Mouse (Mus musculus): ENCODE data around the gene Cdiptos. TPM values are rescaled to one million over a fixed set of nuclear protein-coding genes. Genes with fewer than 3 reads are reported as not detected.

Cdiptos gene
- polyA plus RNA-seq, 1 experiment: 2.4 TPM

GRCm38 (mm10) chr7:127003620-127004019, 27.7 kb upstream of the Cdiptos start:
- Histone ChIP-seq H3K9me3 (replicated peaks; ENCODE audit: control insufficient read depth, insufficient read depth, low read length, poor library complexity, severe bottlenecking) (no peaks in the 10 kb centered on the region), H3K27ac (ENCODE audit: insufficient read depth, low read length) (peak overlapping the region; percentile 74), H3K36me3 (ENCODE audit: control insufficient read depth, insufficient read depth, low read length, poor library complexity, severe bottlenecking) (no peaks in the 10 kb centered on the region), H3K27me3 (ENCODE audit: control insufficient read depth, insufficient read depth, low read length, poor library complexity, severe bottlenecking) (no peaks in the 10 kb centered on the region), H3K4me3 (ENCODE audit: low read depth, low read length) (peak overlapping the region; percentile 6; the same call in 1 of the 2 replicates), H3K4me1 (ENCODE audit: control insufficient read depth, insufficient read depth, low read length) (peaks cover 4% of the 10 kb centered on the region), H3K9ac (ENCODE audit: low read depth, poor library complexity, severe bottlenecking) (peak overlapping the region; percentile 34)
- no peak for TF ChIP-seq EP300 (IDR thresholded peaks at IDR 0.05; ENCODE audit: insufficient read depth, low read depth, low read length)
- no peak for TF ChIP-seq CTCF (IDR thresholded peaks at IDR 0.05; ENCODE audit: low read depth, low read length)
- TF ChIP-seq POLR2A (IDR thresholded peaks at IDR 0.05; ENCODE audit: insufficient read depth, low read length): no peak

DNA sequence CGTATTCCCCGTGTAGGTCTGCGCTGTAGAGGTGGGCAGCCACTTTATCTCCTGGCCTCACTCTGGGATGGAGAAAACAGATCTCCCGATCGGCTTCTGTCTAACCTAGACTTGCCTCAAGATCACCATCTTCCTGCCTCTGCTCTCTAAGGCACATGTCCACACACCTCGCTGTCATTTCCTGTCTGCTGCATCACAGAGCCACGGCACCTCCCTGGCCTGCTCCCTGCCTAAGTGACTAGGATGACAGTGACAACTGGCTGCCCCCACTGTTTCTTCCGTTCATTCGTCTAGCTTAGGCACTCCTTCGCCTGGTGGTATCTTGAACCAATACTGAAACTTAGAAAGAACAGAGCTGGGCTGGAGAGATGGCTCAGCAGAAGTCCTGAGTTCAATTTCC, 23.7 kb upstream of the Cdiptos start:
- TF ChIP-seq CTCF (IDR thresholded peaks at IDR 0.05; ENCODE audit: low read depth, low read length) (no peak), EP300 (IDR thresholded peaks at IDR 0.05; ENCODE audit: insufficient read depth, low read depth, low read length) (no peak), POLR2A (IDR thresholded peaks at IDR 0.05; ENCODE audit: insufficient read depth, low read length) (no peak)
- H3K9me3 ChIP-seq (replicated peaks; ENCODE audit: control insufficient read depth, insufficient read depth, low read length, poor library complexity, severe bottlenecking): no peaks in the 10 kb centered on the region
- peaks cover 1% of the 10 kb centered on the region for H3K4me1 ChIP-seq (ENCODE audit: control insufficient read depth, insufficient read depth, low read length)
- no peaks in the 10 kb centered on the region for H3K36me3 ChIP-seq (ENCODE audit: control insufficient read depth, insufficient read depth, low read length, poor library complexity, severe bottlenecking)
- H3K27me3 ChIP-seq (ENCODE audit: control insufficient read depth, insufficient read depth, low read length, poor library complexity, severe bottlenecking): no peaks in the 10 kb centered on the region
- no peak overlapping the region for H3K4me3 ChIP-seq (ENCODE audit: low read depth, low read length)
- no peak overlapping the region for H3K27ac ChIP-seq (ENCODE audit: insufficient read depth, low read length)
- no peak overlapping the region for H3K9ac ChIP-seq (ENCODE audit: low read depth, poor library complexity, severe bottlenecking)

- Histone ChIP-seq H3K36me3 (ENCODE audit: control insufficient read depth, insufficient read depth, low read length, poor library complexity, severe bottlenecking) (no peaks in the 10 kb centered on the region), H3K27me3 (ENCODE audit: control insufficient read depth, insufficient read depth, low read length, poor library complexity, severe bottlenecking) (no peaks in the 10 kb centered on the region), H3K9me3 (replicated peaks; ENCODE audit: control insufficient read depth, insufficient read depth, low read length, poor library complexity, severe bottlenecking) (no peaks in the 10 kb centered on the region), H3K9ac (ENCODE audit: low read depth, poor library complexity, severe bottlenecking) (no peak overlapping the region), H3K27ac (ENCODE audit: insufficient read depth, low read length) (no peak overlapping the region), H3K4me1 (ENCODE audit: control insufficient read depth, insufficient read depth, low read length) (no peaks in the 10 kb centered on the region), H3K4me3 (ENCODE audit: low read depth, low read length) (no peak overlapping the region)
- no peak for TF ChIP-seq EP300 (IDR thresholded peaks at IDR 0.05; ENCODE audit: insufficient read depth, low read depth, low read length)
These were observed 20.6 kb upstream of the Cdiptos start for GRCm38 (mm10) chr7:126996449-126996848.

DNA sequence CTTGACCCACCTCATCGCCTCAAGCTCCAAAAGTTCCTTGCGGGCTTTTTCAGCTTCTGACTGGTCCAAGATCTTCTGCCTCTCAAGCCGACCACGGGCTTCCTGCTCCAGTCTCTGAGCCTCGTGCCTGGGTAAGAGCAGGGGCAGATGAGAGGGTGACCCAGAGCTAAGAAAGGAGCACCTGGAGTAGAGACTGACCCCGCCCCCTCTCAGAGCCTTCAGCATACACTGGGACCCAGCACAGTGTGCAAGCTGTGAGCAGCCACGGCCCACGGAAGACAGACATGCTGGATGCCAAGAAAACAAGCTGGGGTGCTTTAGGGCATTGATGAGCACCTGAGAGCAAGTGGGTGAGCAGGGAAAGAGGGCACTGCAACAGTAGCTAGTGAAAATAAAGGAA, 12.9 kb upstream of the Cdiptos start:
- no peak overlapping the region for H3K4me3 ChIP-seq (ENCODE audit: low read depth, low read length)
- no peaks in the 10 kb centered on the region for H3K36me3 ChIP-seq (ENCODE audit: control insufficient read depth, insufficient read depth, low read length, poor library complexity, severe bottlenecking)
- no peaks in the 10 kb centered on the region for H3K4me1 ChIP-seq (ENCODE audit: control insufficient read depth, insufficient read depth, low read length)
- TF ChIP-seq EP300 (IDR thresholded peaks at IDR 0.05; ENCODE audit: insufficient read depth, low read depth, low read length) (no peak), CTCF (IDR thresholded peaks at IDR 0.05; ENCODE audit: low read depth, low read length) (no peak)
- no peak overlapping the region for H3K9ac ChIP-seq (ENCODE audit: low read depth, poor library complexity, severe bottlenecking)
- H3K27me3 ChIP-seq (ENCODE audit: control insufficient read depth, insufficient read depth, low read length, poor library complexity, severe bottlenecking): no peaks in the 10 kb centered on the region
- H3K9me3 ChIP-seq (replicated peaks; ENCODE audit: control insufficient read depth, insufficient read depth, low read length, poor library complexity, severe bottlenecking): no peaks in the 10 kb centered on the region
- H3K27ac ChIP-seq (ENCODE audit: insufficient read depth, low read length): no peak overlapping the region

- Histone ChIP-seq H3K27me3 (ENCODE audit: control insufficient read depth, insufficient read depth, low read length, poor library complexity, severe bottlenecking) (no peaks in the 10 kb centered on the region), H3K36me3 (ENCODE audit: control insufficient read depth, insufficient read depth, low read length, poor library complexity, severe bottlenecking) (no peaks in the 10 kb centered on the region), H3K27ac (ENCODE audit: insufficient read depth, low read length) (no peak overlapping the region), H3K4me3 (ENCODE audit: low read depth, low read length) (no peak overlapping the region), H3K9me3 (replicated peaks; ENCODE audit: control insufficient read depth, insufficient read depth, low read length, poor library complexity, severe bottlenecking) (no peaks in the 10 kb centered on the region), H3K4me1 (ENCODE audit: control insufficient read depth, insufficient read depth, low read length) (no peaks in the 10 kb centered on the region), H3K9ac (ENCODE audit: low read depth, poor library complexity, severe bottlenecking) (no peak overlapping the region)
- no peak for TF ChIP-seq POLR2A (IDR thresholded peaks at IDR 0.05; ENCODE audit: insufficient read depth, low read length)
- TF ChIP-seq EP300 (IDR thresholded peaks at IDR 0.05; ENCODE audit: insufficient read depth, low read depth, low read length): no peak
- peak; percentile 42 for TF ChIP-seq CTCF (IDR thresholded peaks at IDR 0.05; ENCODE audit: low read depth, low read length)
These were observed 10.4 kb upstream of the Cdiptos start for GRCm38 (mm10) chr7:126986319-126986718.

- Histone ChIP-seq H3K4me3 (ENCODE audit: low read depth, low read length) (no peak overlapping the region), H3K9me3 (replicated peaks; ENCODE audit: control insufficient read depth, insufficient read depth, low read length, poor library complexity, severe bottlenecking) (no peaks in the 10 kb centered on the region), H3K36me3 (ENCODE audit: control insufficient read depth, insufficient read depth, low read length, poor library complexity, severe bottlenecking) (peaks cover 3% of the 10 kb centered on the region; the same call in 1 of the 2 replicates), H3K9ac (ENCODE audit: low read depth, poor library complexity, severe bottlenecking) (no peak overlapping the region), H3K27me3 (ENCODE audit: control insufficient read depth, insufficient read depth, low read length, poor library complexity, severe bottlenecking) (no peaks in the 10 kb centered on the region), H3K4me1 (ENCODE audit: control insufficient read depth, insufficient read depth, low read length) (no peaks in the 10 kb centered on the region), H3K27ac (ENCODE audit: insufficient read depth, low read length) (no peak overlapping the region)
- no peak for TF ChIP-seq CTCF (IDR thresholded peaks at IDR 0.05; ENCODE audit: low read depth, low read length)
- no peak for TF ChIP-seq EP300 (IDR thresholded peaks at IDR 0.05; ENCODE audit: insufficient read depth, low read depth, low read length)
- TF ChIP-seq POLR2A (IDR thresholded peaks at IDR 0.05; ENCODE audit: insufficient read depth, low read length): no peak
These were observed 9.0 kb upstream of the Cdiptos start for GRCm38 (mm10) chr7:126984667-126985444.
